Mouse (Mus musculus): ENCODE data around the gene Gm8914. TPM values are rescaled to one million over a fixed set of nuclear protein-coding genes. Genes with fewer than 3 reads are reported as not detected.
"Not testable (repeated sequence)": the region's sequence is repeated elsewhere in the genome, so short reads cannot be mapped to it uniquely, and the experiment has no call there.

The Gm8914 gene
- polyA plus RNA-seq (2011; ENCODE audit: insufficient read depth, insufficient read length, low replicate concordance, missing spikeins): not detected in 2 replicates

- WGBS: no CpG with 5 or more reads among the region's 5 CpGs
- not testable (repeated sequence) for H3K4me1 ChIP-seq (ENCODE audit: control insufficient read depth, insufficient read depth, low read length); H3K4me3 ChIP-seq (replicated peaks; ENCODE audit: control insufficient read depth, low read depth, low read length); H3K27ac ChIP-seq (ENCODE audit: control insufficient read depth, insufficient read depth, low read depth, low read length, poor library complexity)
Observed at GRCm38 (mm10) chrX:91479826-91480225, at the start of gene Gm8914. Gm8914 (plus strand) TSS chrX:91480126.

Other genes with a start within 250 kb of the Gm8914 start
- not detected in 2 replicates for gene Mageb2, start 148.4 kb upstream of the Gm8914 start, polyA plus RNA-seq (2011; ENCODE audit: insufficient read depth, insufficient read length, low replicate concordance, missing spikeins)
- gene Gm5072, start 87.6 kb upstream of the Gm8914 start, polyA plus RNA-seq (2011; ENCODE audit: insufficient read depth, insufficient read length, low replicate concordance, missing spikeins): not detected in 2 replicates
- not detected in 2 replicates for gene 1700084M14Rik, start 95.8 kb downstream of the Gm8914 start, polyA plus RNA-seq (2011; ENCODE audit: insufficient read depth, insufficient read length, low replicate concordance, missing spikeins)
- gene Gm14781, start 152.1 kb downstream of the Gm8914 start, polyA plus RNA-seq (2011; ENCODE audit: insufficient read depth, insufficient read length, low replicate concordance, missing spikeins): not detected in 2 replicates

Data from bone marrow, adult 2 months (tissue).